Mouse (Mus musculus) CH12.LX (cell line): ENCODE data around the gene Mrps7. TPM values are rescaled to one million over a fixed set of nuclear protein-coding genes. Genes with fewer than 3 reads are reported as not detected.
A peak's percentile ranks its signal among the peaks of the same experiment; 100 is the strongest.

ENCODE experiments used
- DNase-seq: peaks from one replicate; pipeline ENCODE4 v3.0.0-alpha.2; 2013; ENCODE audit errors: extremely low read depth
- H3K27ac ChIP-seq: 2 replicates; pipeline ENCODE4 v1.5.1; 2012; ENCODE audit warnings: low read depth, mild to moderate bottlenecking, control low read depth, moderate library complexity; ENCODE audit not compliant: insufficient read depth
- H3K27me3 ChIP-seq: replicated peaks from 2 replicates; pipeline ENCODE3; 2012; ENCODE audit warnings: inconsistent platforms
- H3K36me3 ChIP-seq, 2 experiments: replicated peaks in 1 of 2; 2 replicates each; pipeline versions ENCODE3 to v1.6.1; 2012; ENCODE audit warnings: inconsistent platforms in 1 of 2, low read length in 1 of 2, mild to moderate bottlenecking in 1 of 2, mixed read lengths in 1 of 2, moderate library complexity in 1 of 2; ENCODE audit not compliant: control insufficient read depth in 1 of 2, insufficient read depth in 1 of 2
- H3K4me1 ChIP-seq, 2 experiments: 2 replicates each; pipeline ENCODE4 v1.6.1; 2012; ENCODE audit warnings: inconsistent platforms in 1 of 2, moderate library complexity in 1 of 2; ENCODE audit not compliant: insufficient read depth in 2 of 2, control insufficient read depth in 1 of 2
- H3K4me2 ChIP-seq: 2 replicates; pipeline ENCODE4 v1.6.1; 2012; ENCODE audit warnings: low read depth, mild to moderate bottlenecking, control low read depth; ENCODE audit not compliant: poor library complexity, insufficient read depth, severe bottlenecking
- H3K4me3 ChIP-seq, 3 experiments: fragments of 150-350 bp in 1 of 3; sonication (generic) in 1 of 3; replicated peaks in 1 of 3; 2 replicates each; pipeline versions ENCODE3 to v1.5.1; 2011 to 2012; ENCODE audit warnings: low read depth in 2 of 3, low read length in 2 of 3, mild to moderate bottlenecking in 2 of 3, moderate library complexity in 2 of 3, control low read depth in 1 of 3, improper control_type of control experiment in 1 of 3, inconsistent platforms in 1 of 3, mixed read lengths in 1 of 3; ENCODE audit not compliant: poor library complexity in 1 of 3
- H3K79me2 ChIP-seq: replicated peaks from 2 replicates; pipeline ENCODE4 v1.6.1; 2012; ENCODE audit warnings: mild to moderate bottlenecking, moderate library complexity; ENCODE audit not compliant: control insufficient read depth, poor library complexity, insufficient read depth, severe bottlenecking; ENCODE audit errors: extremely low read depth
- H3K9ac ChIP-seq: 2 replicates; pipeline ENCODE4 v1.6.1; 2012; ENCODE audit warnings: low read depth, mild to moderate bottlenecking, control low read depth, moderate library complexity; ENCODE audit not compliant: insufficient read depth
- H3K9me3 ChIP-seq: replicated peaks from 2 replicates; pipeline ENCODE3; 2012; ENCODE audit warnings: low read length, inconsistent platforms, mixed read lengths
- CHD1 ChIP-seq: IDR thresholded peaks from 2 replicates; pipeline ENCODE4 v1.6.1; 2012; ENCODE audit warnings: low read depth, low read length, improper control_type of control experiment, inconsistent platforms
- CTCF ChIP-seq, 2 experiments: IDR thresholded peaks in 1 of 2; conservative IDR thresholded peaks in 1 of 2; 2 replicates each; pipeline ENCODE4 v1.5.1; 2011 to 2012; ENCODE audit warnings: low read depth in 2 of 2, low read length in 2 of 2, improper control_type of control experiment in 1 of 2, inconsistent platforms in 1 of 2, mild to moderate bottlenecking in 1 of 2, moderate library complexity in 1 of 2
- E2F4 ChIP-seq: IDR thresholded peaks from 2 replicates; pipeline ENCODE4 v1.6.1; 2011; ENCODE audit warnings: low read depth, low read length, improper control_type of control experiment; ENCODE audit not compliant: insufficient replicate concordance
- ELF1 ChIP-seq: IDR thresholded peaks from 2 replicates; pipeline ENCODE4 v1.6.1; 2014; ENCODE audit warnings: low read depth, mild to moderate bottlenecking, inconsistent platforms, low read length, improper control_type of control experiment
- ETS1 ChIP-seq: conservative IDR thresholded peaks from 2 replicates; pipeline ENCODE4 v1.6.1; 2012; ENCODE audit warnings: low read depth, mild to moderate bottlenecking, inconsistent platforms, low read length, improper control_type of control experiment, moderate library complexity
- IRF4 ChIP-seq: IDR thresholded peaks from 2 replicates; pipeline ENCODE4 v1.6.1; 2014; ENCODE audit warnings: low read depth, mild to moderate bottlenecking, inconsistent platforms, low read length, improper control_type of control experiment
- MAX ChIP-seq: IDR thresholded peaks from 2 replicates; pipeline ENCODE4 v1.6.1; 2011; ENCODE audit warnings: low read length, improper control_type of control experiment
- MAZ ChIP-seq: IDR thresholded peaks from 2 replicates; pipeline ENCODE4 v1.6.1; 2012; ENCODE audit warnings: low read depth, mild to moderate bottlenecking, inconsistent platforms, low read length, improper control_type of control experiment, moderate library complexity
- MEF2A ChIP-seq: IDR thresholded peaks from 2 replicates; pipeline ENCODE4 v1.6.1; 2014; ENCODE audit warnings: low read depth, mild to moderate bottlenecking, inconsistent platforms, low read length, improper control_type of control experiment, borderline replicate concordance
- MYC ChIP-seq: IDR thresholded peaks from 2 replicates; pipeline ENCODE4 v1.6.1; 2011; ENCODE audit warnings: low read depth, mild to moderate bottlenecking, improper control_type of control experiment, low read length
- NELFE ChIP-seq: IDR thresholded peaks from 2 replicates; pipeline ENCODE4 v1.6.1; 2011; ENCODE audit warnings: low read depth, low read length, improper control_type of control experiment
- RAD21 ChIP-seq: IDR thresholded peaks from 2 replicates; pipeline ENCODE4 v1.6.1; 2011; ENCODE audit warnings: low read depth, mild to moderate bottlenecking, low read length, improper control_type of control experiment, moderate library complexity
- RCOR1 ChIP-seq: conservative IDR thresholded peaks from 2 replicates; pipeline ENCODE4 v1.6.1; 2012; ENCODE audit warnings: low read depth, mild to moderate bottlenecking, inconsistent platforms, low read length, improper control_type of control experiment
- SMC3 ChIP-seq: IDR thresholded peaks from 2 replicates; pipeline ENCODE4 v1.6.1; 2011; ENCODE audit warnings: low read depth, low read length, improper control_type of control experiment
- USF2 ChIP-seq: conservative IDR thresholded peaks from 2 replicates; pipeline ENCODE4 v1.6.1; 2011; ENCODE audit warnings: low read depth, low read length, improper control_type of control experiment
- ZC3H11A ChIP-seq: IDR thresholded peaks from 2 replicates; pipeline ENCODE4 v1.6.1; 2012; ENCODE audit warnings: low read depth, mild to moderate bottlenecking, inconsistent platforms, low read length, improper control_type of control experiment
- dilution Hi-C: fragments of 300-500 bp; cut with MboI; formaldehyde crosslinking; loops from 2 replicates; pipeline ENCODE4 v1.14.3; 2020; ENCODE audit warnings: low sequenced_read_pairs; ENCODE audit not compliant: extremely low pct_unique_long_range_greater_than_20kb, extremely low pct_ligation_motif_present
- in situ Hi-C: fragments of 300-500 bp; cut with MboI; formaldehyde crosslinking; loops from 3 replicates; pipeline ENCODE4 v1.14.3; 2019; ENCODE audit warnings: low sequenced_read_pairs, low pct_ligation_motif_present, low pct_unique_long_range_greater_than_20kb, mixed read lengths
- polyA plus RNA-seq: library from polyadenylated mRNA; unstranded; fragments of >175 nt; gene quantifications from 2 replicates; pipeline ENCODE4 v1.2.1, GENCODE M21; 2012; ENCODE audit warnings: low read depth; ENCODE audit not compliant: insufficient read length
- total RNA-seq, 2 experiments: library from RNA; depleted of rRNA; stranded (reverse); fragments of 300-350 nt in 1 of 2; fragments of >200 nt in 1 of 2; gene quantifications; 2 replicates each; pipeline ENCODE4 v1.2.3; 2012 to 2014

Mrps7 gene
- total and polyA plus RNA-seq, 3 experiments = 154 to 172 (median 157) TPM

GRCm38 (mm10) chr11:115630532-115631504 lies 27.1 kb downstream of the Mrps7 start (continued):
- TF ChIP-seq RCOR1 = peak; percentile 87; the same call in 1 of the 2 replicates

- peaks cover 31 to 56% of the 10 kb centered on the region in 2 experiments for H3K4me1 ChIP-seq
- TF ChIP-seq RAD21 = peak; percentile 67
- TF ChIP-seq CHD1 = no peak
- peak; percentile 50; the same call in 1 of the 2 replicates for TF ChIP-seq IRF4
- no peak for TF ChIP-seq ETS1
- peak; percentile 65 for TF ChIP-seq SMC3
- TF ChIP-seq MAX = 0 out of 2 replicates have a peak, but pooled peaks have one; percentile 10
- no peak for TF ChIP-seq E2F4
- TF ChIP-seq MAZ = no peak; the same call in 1 of the 2 replicates
- 0 out of 2 replicates have a peak, but pooled peaks have one; percentile 40 for TF ChIP-seq MEF2A
- TF ChIP-seq RCOR1 = 0 out of 2 replicates have a peak, but pooled peaks have one; percentile 45
- peak; percentile 15; the same call in 1 of the 2 replicates for TF ChIP-seq ZC3H11A
- 0 out of 2 replicates have a peak, but pooled peaks have one; percentile 24 for TF ChIP-seq MYC
- TF ChIP-seq CTCF (conservative IDR thresholded peaks at IDR 0.05 in 1 of 2, IDR thresholded peaks at IDR 0.05 in 1 of 2; ENCODE audit: low read depth in 2 of 2, low read length in 2 of 2) = peak; percentile 73 to 74
- no peak for TF ChIP-seq ELF1
- TF ChIP-seq USF2 = no peak
- 0 out of 2 replicates have a peak, but pooled peaks have one; percentile 50 for TF ChIP-seq NELFE
- no peaks in the 10 kb centered on the region for H3K9me3 ChIP-seq
- H3K27me3 ChIP-seq = no peaks in the 10 kb centered on the region
- in situ Hi-C loops (loop anchor here (25.0 kb wide), 1 partner anchor 781 kb away; the partner anchor contains the start of gene Rnf157), dilution Hi-C loops (no loop called here)
- peaks cover 14% of the 10 kb centered on the region for H3K79me2 ChIP-seq
- peak overlapping the region; percentile 22 to 38 (median 36) for H3K4me3 ChIP-seq
- peak; percentile 84 for DNase-seq
- H3K4me2 ChIP-seq = peak overlapping the region; percentile 45
- peak overlapping the region; percentile 70; the same call in 1 of the 2 replicates for H3K9ac ChIP-seq
- no peaks in the 10 kb centered on the region for H3K36me3 ChIP-seq
- H3K27ac ChIP-seq = peak overlapping the region; percentile 98
Measured at GRCm38 (mm10) chr11:115631505-115631890, 27.8 kb downstream of the Mrps7 start.
